Mouse (Mus musculus) retina, postnatal 7 days (tissue): ENCODE measurements at regions not wholly inside any gene's neighbourhood (a gene's known extent, or its start where the extent isn't known, plus 50 kb on each side); places are given as distances from the start of the nearest gene placed in this dataset.

Experiments used
- DNase-seq: peaks from one replicate; pipeline ENCODE4 v3.0.0-alpha.2; 2012; ENCODE audit warnings: low read depth, low spot score

DNA sequence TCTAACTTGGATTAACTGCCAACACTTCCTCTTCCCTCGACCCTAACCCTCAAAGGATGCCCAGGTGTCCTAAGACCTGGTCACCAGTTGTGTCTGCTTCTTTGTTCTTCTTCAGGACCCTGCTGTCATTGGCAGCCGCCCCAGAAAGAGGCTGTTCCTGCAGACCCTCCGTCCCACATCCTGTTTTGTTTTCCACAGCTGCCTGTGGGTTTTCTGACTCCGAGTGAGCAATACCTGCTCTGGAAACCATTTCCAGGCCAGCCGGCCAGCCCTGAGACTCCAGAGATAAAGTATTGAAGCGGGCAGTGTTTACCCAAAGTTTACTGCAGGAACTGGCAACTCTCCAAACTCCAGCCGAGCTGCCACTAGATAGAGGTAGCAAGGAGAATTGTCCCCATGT lies 337.2 kb upstream of the Noct start:
- DNase-seq: no peak

DNA sequence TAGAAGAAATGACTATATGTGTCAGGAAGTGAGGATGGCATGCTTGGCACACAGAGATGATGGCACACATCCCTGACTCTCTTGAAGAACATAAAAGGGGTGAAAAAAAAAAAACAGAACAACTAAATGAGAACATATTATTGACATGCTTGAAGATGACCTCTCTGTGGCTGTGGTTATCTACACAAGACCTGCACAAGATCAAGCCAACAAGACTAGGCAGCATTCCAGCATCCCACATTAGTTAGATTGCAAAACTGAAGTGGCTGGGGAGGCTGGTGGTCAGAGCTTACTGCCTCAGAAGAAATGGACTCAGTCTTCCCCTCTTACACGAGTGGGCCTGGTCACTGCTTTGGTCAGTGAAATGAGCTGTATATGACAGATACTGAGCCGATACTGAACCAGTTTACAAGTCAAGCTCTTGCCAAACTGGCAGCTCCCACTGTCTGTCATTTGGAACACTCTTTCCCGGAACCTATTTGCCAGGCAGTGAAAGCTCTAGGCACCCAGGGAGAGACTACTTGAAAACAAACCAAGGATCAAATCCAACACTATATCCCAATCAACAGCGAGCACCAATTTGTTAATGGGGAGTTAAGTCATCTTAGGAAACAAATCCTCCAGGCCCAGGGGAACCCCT lies 335.6 kb upstream of the Noct start:
- no peak for DNase-seq

DNA sequence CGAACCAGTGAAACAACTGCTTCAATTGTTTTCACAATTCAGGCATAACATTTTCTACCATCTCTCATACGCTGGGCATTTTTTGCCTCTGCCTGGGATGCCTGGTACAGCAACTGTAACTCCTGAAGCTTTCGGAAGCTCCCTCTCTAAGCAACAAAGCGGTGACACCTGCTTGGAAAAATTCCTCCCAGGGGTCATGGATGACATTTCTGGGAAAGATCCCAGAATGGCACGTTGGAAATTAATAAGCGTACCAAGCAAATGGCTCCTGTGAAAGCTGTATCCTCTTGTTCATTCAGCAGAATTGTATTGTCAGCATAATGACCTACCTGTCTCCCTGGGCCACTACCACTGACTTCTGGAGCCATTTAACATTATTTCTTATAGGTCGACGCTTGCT lies 333.7 kb upstream of the Noct start:
- DNase-seq: no peak

DNA sequence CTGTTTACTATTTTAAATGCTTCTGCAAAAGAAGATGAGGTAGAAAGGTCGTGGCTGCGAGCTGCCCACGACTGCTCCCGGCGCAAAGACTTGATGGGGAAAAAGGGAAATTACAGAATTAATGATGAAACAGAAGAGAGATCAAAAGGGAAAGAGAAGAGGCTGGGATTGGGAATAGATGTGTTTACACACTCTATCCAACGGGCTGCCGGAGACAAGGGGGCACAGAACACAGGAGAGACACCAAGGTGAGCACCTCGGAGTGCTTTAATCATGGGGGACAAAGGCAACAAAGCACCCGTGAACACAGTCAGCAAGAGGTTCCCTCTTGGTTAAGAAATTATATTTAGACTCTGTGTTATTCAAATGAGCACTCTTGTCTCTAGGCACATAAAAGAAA lies 326.1 kb upstream of the Noct start:
- DNase-seq: no peak

DNA sequence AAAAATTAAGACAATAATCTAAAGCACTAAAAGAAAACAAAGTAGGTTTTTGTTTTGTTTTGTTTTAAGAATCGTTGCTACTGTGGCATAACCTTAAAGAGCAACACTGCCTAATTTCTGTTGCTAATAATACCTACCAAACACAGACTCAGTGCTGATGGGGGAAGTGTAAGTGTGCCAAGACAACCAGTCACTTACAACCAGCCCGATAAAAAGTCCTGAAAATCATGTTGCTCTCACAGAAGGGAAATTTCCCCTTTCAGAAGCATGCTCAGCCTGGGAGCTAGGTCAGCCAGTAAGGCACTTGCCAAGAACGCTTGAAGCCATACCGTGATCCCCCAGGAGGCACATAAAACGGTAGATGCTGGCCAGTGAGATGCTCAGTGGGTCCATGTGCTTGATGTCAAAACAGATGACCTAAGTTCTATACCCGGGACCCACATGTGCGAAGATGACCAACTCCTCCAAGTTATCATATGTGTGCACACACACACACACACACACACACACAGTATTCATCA lies 324.4 kb upstream of the Noct start:
- no peak for DNase-seq

DNA sequence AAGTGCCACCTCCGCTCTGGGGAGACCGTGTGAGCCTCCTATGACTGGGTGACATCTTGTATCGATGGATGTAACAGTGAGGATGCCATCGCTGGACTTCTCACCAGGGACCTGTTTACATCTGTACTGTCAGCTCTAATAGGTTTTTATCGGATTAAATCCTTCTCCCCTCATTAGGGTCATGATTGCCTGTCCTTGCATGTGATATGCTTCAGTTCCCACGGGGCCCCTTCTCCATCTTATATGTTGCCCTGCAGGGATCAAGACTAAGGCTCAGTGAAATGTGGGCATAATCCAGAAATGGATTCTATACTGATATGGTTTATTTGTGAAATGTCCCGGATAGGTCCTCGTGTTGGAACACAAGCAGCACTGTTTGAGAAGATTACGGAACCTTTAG lies 323.7 kb upstream of the Noct start:
- DNase-seq: no peak

DNA sequence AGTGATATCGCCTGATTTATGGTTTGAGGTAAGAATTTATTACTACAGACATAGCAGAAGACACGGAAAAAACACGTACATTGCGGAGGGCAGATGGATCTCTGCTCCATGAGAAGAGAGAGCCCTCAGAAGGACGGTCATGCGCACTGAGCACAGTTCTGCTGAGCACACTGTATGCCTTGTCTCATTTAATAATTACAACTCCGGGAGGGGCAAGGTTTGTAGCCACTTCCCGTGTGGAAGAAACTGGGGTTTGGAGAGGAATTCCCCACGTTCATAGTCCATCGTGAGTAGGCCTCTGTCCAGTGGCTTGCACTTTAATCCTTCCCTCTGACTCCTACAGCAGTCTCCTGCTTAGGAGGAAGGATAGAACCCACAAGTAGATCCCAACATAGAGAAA lies 322.9 kb upstream of the Noct start:
- DNase-seq: no peak

DNA sequence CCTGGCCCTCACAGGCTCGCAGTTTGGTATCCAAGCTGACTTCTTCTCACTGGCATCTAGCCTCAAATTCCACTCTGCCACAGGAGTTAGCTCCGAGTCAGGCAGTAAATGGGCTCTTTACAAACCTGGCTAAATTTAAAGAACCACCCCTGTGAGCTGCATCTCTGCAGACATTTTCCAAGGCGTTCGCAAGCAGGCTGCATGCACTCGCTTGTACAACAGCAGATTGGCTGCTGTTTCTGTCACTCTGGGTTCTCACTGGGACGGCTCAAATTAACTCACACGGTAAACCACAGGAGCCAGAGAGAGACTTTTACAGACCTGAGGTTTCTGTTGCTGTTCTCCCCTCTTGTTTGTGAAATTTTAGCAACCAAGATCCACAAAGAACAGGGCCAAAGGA lies 321.3 kb upstream of the Noct start:
- DNase-seq: no peak

DNA sequence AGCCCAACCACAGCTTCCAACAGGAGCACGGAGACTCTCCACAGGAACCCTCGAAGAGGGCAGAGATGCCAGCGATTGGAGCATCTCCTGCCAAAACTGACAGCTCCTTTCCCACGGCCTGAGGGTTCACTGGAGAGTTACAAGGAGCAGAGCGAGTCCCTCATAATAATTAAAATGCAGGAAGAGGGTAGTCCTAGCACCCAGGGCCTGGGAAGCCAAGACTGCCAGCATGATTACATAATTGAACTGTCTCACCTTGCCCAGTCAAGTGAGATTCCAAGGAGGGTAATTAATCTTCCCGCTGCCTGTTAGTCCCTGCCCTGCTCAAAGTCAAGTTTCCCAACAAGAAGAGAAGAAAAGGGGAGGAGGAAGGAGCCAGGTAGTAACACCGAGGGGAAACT lies 319.5 kb upstream of the Noct start:
- no peak for DNase-seq

DNA sequence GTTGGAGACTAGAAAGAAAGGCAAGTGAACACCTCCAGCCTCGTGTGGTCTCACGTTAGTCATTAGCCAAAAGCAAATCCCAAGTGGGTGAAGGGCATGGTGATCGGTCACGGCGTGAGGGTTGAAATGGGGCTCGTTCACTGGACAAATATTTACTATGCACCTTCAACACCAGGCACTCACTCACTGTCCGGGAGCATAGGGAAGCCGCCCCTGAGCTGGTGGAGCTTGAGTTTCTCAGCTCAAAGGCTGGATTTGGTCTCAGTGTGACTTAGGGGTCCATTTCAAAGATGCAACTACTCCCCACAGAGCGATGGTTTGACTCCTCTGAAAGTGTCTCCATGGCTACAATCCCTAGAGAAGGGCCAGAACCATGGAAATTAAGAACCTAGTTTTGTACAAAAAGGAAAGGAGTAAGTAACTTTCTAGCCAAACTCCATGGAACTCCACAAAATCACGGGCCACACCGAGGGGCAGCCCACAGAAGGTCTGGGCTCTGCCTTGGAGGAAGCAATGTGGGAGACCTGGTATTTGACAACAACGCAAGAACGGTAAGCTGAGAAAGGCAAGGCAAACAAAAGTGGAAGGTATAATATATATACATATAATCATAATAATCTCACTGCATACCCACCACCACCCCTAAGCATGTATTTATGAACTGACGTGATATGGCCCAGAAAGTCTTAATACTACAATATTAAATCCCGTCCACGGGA lies 318.8 kb upstream of the Noct start:
- no peak for DNase-seq

DNA sequence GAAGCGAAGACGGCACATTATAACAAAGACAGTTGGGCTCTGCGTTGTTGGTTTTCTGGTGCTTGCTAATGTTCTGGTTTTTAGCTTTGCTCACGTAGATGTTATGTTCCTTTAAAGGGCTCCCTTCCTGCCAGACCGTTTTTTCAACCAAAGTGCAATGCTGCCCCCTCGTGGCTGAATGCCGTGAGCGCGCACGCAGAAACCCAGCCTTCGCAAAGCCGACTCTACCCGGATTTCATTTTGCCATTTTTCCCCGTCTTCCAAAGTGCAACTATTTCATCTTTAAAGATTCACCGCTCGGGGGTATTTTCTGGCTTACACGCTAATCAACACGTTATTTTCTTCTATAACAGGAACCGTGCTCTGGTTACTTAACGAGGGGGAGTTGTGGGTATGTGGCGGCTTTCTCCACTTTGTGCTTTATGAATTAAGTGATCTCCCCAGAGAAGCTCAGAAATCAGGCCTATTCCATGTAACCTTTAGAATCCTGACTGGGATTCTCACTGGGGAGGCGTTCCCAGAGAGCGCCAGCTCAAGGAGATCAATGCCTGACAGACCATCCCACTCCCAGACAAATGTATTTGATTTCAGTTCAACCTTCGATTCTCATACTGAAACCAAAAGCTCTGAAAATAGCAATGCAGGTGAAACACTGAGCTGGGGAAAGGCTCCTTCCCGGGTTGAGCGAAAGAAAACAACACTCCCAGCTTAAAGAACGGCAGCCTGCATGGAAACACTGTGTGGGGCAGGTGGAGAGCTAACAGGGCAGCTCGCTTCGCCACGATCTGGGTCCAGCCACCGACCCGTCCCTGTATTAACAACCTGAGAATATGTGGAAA lies 318.0 kb upstream of the Noct start:
- peak; percentile 75 for DNase-seq

DNA sequence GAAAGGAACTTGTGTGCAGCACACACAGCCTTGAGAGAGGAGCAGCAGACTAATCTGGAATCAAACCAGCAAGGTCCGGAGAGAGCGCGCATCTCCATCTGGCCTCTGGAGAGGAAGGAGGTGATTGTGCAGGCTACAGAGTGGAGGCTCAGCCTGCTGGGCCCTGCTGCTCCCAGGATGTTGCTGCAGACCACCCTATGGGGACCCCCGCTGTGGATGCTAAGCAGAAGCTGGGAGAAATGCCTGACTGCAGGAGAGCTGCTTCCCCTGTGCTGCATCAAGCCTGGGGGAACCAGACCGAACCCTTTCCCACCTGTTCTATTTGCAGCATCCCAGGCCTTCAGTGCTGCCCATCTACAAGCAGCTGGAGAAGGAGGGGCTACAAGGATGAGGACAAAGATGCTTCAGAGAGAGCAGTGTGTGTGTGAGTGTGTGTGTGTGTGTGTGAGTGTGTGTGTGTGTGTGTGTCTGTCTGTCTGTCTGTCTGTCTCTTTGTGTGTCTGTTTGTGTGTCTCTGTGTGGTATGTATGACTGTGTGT lies 311.2 kb upstream of the Noct start:
- DNase-seq: no peak

DNA sequence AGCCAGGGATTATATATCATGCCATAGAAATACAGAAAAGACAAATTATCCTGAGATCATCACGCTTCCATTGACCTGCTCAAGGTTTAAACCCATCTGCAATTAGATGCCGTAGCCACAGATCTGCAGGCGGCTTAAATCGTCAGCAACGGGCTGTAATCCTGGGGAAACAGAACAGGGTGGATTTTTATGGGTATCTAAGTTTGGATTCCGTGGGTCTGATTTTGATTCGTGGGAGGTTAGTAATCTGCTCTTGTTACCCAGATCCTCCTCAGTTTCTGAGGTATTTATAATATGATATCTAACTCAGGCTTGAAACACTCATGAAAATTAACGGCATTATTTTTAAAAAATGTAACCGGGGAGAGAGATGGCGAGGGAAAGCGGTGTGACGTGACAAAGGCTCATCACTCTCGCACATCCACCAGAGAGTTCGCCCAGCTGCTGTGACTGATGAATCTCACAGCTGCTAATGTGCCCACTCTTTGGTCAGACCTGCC lies 309.3 kb upstream of the Noct start:
- no peak for DNase-seq

DNA sequence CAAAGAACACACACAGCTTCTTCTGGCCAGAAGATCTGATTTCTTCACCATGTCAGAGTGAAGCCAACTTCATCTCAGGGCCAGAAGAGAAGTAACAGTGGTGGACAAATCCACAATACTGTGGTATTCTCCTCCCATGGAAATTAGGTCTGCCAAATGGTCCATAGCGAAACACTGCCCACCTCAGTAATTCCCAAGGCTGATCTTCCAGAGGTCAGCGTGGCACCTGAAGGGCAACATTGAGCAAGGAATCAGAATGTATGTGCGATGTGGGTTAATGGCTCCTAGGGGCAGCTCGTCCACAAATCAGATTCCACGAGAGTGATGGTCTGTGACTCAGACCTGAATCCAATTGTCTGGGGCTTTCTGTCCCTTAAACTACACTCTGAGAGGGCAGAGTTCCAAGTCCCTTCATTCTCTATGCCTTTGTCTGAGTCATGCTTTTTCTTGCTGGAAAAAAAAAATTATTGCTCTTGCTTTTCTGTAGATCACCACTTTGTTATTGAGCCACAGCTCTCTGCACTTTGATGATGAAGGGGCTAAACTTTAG lies 307.9 kb upstream of the Noct start:
- no peak for DNase-seq

DNA sequence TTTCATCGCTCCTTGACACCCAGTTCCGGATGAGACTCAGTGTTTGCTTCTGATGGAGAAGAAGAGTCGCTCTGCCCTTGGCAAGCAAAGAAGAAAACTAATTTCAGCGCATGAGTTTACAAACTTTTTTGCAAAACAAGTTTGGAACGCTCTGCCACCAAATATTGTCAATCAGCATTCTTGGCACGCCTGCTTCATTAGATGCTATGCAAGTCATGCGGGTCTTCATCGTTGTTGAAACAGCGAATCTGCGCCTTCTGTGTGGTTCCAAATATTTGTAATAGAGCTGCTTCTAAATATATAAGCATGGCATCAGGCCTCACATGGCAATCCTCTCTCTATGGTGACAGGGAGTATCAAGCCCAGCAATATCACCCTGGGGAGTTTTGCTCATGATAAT lies 301.9 kb upstream of the Noct start:
- no peak for DNase-seq

DNA sequence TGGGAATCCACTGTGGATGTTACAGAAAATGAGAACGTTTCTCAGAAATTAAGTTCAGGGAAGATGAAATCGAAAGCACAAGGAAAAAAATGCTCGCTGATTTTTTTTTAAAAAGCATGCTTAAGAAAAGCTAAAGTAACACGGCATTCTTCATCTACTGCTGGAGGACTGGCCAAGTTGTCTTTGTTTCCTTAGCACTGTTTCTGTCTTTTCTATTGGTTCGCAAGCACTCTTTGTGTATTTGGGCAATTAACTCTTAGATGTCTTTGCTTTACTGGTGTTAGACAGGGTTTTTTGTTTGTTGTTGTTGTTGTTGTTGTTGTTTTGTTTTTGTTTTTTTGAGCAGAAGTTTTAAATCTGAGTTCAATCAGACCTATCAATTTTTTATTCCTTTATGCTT lies 301.4 kb upstream of the Noct start:
- DNase-seq: no peak

DNA sequence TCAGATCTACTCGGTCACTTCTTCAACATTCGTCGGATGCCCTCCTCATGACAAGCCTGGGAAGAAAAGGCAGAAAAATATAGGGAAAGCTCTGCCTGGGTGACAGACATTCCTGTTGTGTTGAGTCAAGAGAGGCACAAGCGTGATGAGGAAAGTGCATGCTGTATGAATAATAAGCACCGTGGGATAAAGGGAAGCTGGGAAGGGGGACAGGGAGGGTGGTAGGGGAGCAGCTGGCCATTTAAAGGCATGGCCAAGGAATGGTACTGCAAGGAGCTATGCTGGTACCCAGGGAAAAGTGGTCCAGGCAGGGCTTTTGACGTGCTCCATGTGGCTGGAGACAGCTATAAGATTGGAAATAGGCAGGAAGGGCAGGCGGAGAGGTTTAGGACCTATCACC lies 300.9 kb upstream of the Noct start:
- DNase-seq: no peak

DNA sequence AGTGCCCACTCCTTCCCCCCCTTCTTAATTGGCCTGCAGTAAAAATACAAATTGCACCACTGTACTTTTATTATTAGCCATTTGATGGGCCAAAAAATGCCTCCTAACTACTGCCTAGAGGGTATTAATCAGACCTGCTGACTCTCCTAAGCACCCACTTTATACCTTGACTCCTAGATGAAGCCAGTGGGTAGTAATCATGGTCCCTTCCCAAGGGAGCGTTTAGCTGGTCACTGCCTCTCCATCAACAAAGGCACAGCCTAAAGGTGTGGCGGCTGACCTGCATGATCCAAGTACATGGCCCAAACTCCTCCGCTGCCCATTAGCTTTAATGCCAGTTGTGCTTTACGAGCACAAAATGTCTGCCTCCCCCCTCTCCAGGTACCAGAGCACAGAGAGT lies 296.9 kb upstream of the Noct start:
- no peak for DNase-seq

DNA sequence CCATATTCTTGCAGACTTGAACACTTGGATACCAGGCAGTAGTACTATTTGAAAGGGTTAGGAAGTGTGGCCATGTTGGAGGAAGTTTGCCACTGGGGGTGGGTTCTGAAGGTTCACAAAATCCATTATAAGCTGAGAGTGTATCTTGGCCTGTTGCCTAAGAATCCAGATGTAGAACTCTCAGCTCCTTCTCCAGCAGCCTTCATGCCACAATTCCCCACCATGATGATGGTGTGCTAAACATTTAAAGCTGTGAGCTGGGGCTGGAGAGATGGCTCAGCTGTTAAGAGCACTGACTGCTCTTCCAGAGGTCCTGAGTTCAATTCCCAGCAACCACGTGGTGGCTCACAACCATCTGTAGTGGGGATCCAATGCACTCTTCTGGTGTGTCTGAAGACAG lies 295.2 kb upstream of the Noct start:
- no peak for DNase-seq

DNA sequence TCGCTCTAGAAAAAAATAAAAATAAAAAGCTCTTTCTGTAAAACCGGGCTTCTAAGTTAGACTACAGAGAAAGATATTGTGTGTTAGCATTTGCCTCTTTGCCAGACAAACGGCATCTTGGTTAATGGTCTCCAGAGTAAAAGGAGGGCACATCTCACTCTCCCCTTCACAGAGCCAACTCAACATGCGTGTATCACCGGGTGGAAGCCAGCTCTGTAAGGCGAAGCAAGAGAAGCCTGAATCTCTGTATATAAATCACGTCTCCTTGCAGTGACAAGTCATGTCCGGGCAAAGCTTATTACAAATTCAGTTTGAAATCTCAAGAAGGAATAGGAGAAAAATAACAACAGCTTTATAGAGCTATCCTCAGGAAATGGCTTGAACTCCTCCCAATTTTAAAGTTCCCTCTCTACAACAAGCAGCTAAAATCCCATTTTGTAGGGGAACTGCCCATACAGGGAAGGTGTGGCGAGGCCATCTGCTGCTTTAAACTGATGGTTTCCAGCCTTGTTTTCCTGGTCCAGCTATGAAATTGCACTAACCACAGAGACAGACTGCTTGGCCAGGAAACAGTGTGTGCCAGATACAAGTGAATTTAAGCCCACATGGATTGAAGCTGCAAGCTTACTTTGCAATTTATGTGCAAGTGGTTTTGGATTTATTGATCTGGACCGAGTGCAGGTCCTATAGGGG lies 291.7 kb upstream of the Noct start:
- no peak for DNase-seq

DNA sequence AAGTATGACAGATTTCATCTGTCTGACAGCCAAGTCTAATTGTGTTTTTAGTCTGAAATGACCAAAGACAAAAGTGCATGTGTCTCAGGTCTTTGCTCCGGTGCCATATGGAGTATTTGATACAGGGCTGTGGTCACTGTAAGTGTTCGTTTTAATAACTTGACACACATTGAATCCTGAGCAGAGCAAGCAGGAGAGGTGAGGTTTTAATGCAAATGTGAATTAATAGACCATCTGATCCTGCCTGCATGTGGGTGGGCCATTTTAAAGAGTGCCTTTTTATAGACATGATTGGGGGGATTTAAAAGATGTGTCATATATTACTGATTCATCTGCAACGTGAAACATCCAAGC lies 291.2 kb upstream of the Noct start:
- DNase-seq: no peak
